In the genomic region with DNA sequence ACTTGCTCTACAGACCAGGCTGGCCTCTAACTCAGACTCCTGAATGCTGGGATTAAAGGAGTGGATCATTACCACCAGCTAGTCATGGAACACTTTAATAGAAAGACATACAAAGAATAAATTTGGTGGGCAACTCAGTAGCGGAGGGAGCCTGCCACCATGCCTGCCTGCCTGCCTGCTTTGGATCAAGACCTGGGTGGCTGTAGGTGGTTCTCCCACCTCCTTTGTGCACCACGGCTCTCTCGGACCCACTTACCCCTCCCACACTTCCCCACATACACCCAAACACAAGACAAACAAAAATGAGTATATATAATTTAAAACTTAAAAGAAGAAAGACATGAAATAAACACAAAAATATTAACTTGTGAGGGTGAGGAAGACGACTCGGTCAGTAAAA, we compare ENCODE assay signal across 26 mouse cellular contexts. TPM values are rescaled to one million over a fixed set of nuclear protein-coding genes. Genes with fewer than 3 reads are reported as not detected.
DNase-seq lines count a peak whose midpoint lies in the region; ATAC-seq and TF ChIP-seq lines count a peak whose summit lies in the region.
"Had no signal": no experiment of that assay in that cellular context is flagged by ENCODE, and none has a peak within 500 bp of the region (broad histone marks: within the 10 kb centered on the region; RNA-seq: fewer than 3 reads in every experiment).

No protein-coding gene starts in this region.

- TF ChIP-seq CTCF in heart, adult 2 months (IDR thresholded peaks at IDR 0.05), result no peak
- TF ChIP-seq CTCF in liver, postnatal 0 days (IDR thresholded peaks at IDR 0.05; ENCODE audit: low read depth), result no peak
- TF ChIP-seq CTCF in stomach, postnatal 0 days (IDR thresholded peaks at IDR 0.05; ENCODE audit: low read depth), result no peak

- no peak for TF ChIP-seq EP300 in heart, adult 2 months (IDR thresholded peaks at IDR 0.05; ENCODE audit: insufficient read depth, low read depth, low read length)
- no peak for TF ChIP-seq EP300 in liver, postnatal 0 days (IDR thresholded peaks at IDR 0.05; ENCODE audit: low read depth)
- no peak for TF ChIP-seq EP300 in stomach, postnatal 0 days (optimal IDR thresholded peaks at IDR 0.05)

- H3K27ac ChIP-seq in heart, adult 2 months, result no peak overlapping the region
- H3K27ac ChIP-seq in liver, embryonic 16.5 days (ENCODE audit: low read length), result 0 out of 2 replicates have a peak overlapping the region, but pooled peaks have one; percentile 9
- H3K27ac ChIP-seq in liver, embryonic 12.5 days, result no peak overlapping the region
- H3K27ac ChIP-seq in liver, postnatal 0 days (ENCODE audit: low read depth), result no peak overlapping the region
- H3K27ac ChIP-seq in stomach, postnatal 0 days (replicated peaks), result peak overlapping the region; percentile 81
- H3K27ac ChIP-seq: embryonic facial prominence, embryonic 12.5 days; embryonic facial prominence, embryonic 15.5 days; gastrocnemius, adult 2 months; heart, embryonic 10.5 days; heart, embryonic 13.5 days; hindbrain, embryonic 12.5 days; hindbrain, embryonic 15.5 days had no signal

- no peaks in the 10 kb centered on the region for H3K27me3 ChIP-seq in heart, adult 2 months (ENCODE audit: control insufficient read depth, insufficient read depth, low read length)
- H3K27me3 ChIP-seq in liver, embryonic 16.5 days (ENCODE audit: control insufficient read depth, insufficient read depth, low read depth, low read length), result no peaks in the 10 kb centered on the region
- no peaks in the 10 kb centered on the region for H3K27me3 ChIP-seq in liver, embryonic 12.5 days (replicated peaks)
- no peaks in the 10 kb centered on the region for H3K27me3 ChIP-seq in liver, postnatal 0 days (ENCODE audit: insufficient read depth, low read length)
- H3K27me3 ChIP-seq in stomach, postnatal 0 days (ENCODE audit: control insufficient read depth, insufficient read depth, low read length), result no peaks in the 10 kb centered on the region
- H3K27me3 ChIP-seq: embryonic facial prominence, embryonic 12.5 days; embryonic facial prominence, embryonic 15.5 days; heart, embryonic 13.5 days; hindbrain, embryonic 12.5 days; hindbrain, embryonic 15.5 days; Patski had no signal

- peaks cover 1% of the 10 kb centered on the region for H3K4me1 ChIP-seq in heart, adult 2 months (ENCODE audit: control insufficient read depth, insufficient read depth, low read length)
- no peaks in the 10 kb centered on the region; the same call in none of the 2 replicates for H3K4me1 ChIP-seq in liver, embryonic 16.5 days (ENCODE audit: control insufficient read depth, low read depth, low read length)
- peaks cover 22% of the 10 kb centered on the region for H3K4me1 ChIP-seq in liver, embryonic 12.5 days
- peaks cover 37% of the 10 kb centered on the region for H3K4me1 ChIP-seq in liver, postnatal 0 days (ENCODE audit: insufficient read depth)
- H3K4me1 ChIP-seq in stomach, postnatal 0 days (replicated peaks; ENCODE audit: control insufficient read depth, insufficient read depth), result no peaks in the 10 kb centered on the region
- H3K4me1 ChIP-seq: embryonic facial prominence, embryonic 12.5 days; hindbrain, embryonic 12.5 days; hindbrain, embryonic 15.5 days had no signal

- no peaks in the 10 kb centered on the region for H3K36me3 ChIP-seq in heart, adult 2 months (ENCODE audit: control insufficient read depth, insufficient read depth, low read length)
- H3K36me3 ChIP-seq in liver, embryonic 16.5 days (ENCODE audit: control insufficient read depth, insufficient read depth), result no peaks in the 10 kb centered on the region
- H3K36me3 ChIP-seq in liver, embryonic 12.5 days, result no peaks in the 10 kb centered on the region
- no peaks in the 10 kb centered on the region for H3K36me3 ChIP-seq in liver, postnatal 0 days (replicated peaks; ENCODE audit: insufficient read depth, low read length)
- H3K36me3 ChIP-seq in stomach, postnatal 0 days (ENCODE audit: control insufficient read depth, insufficient read depth, low read length), result no peaks in the 10 kb centered on the region
- H3K36me3 ChIP-seq: embryonic facial prominence, embryonic 12.5 days; embryonic facial prominence, embryonic 15.5 days; heart, embryonic 10.5 days; heart, embryonic 13.5 days; hindbrain, embryonic 12.5 days; hindbrain, embryonic 15.5 days had no signal

- H3K4me2 ChIP-seq in liver, embryonic 16.5 days (ENCODE audit: low read depth, low read length), result no peak overlapping the region
- no peak overlapping the region for H3K4me2 ChIP-seq in liver, embryonic 12.5 days
- H3K4me2 ChIP-seq in liver, postnatal 0 days (ENCODE audit: low read depth, low read length), result no peak overlapping the region
- no peak overlapping the region for H3K4me2 ChIP-seq in stomach, postnatal 0 days (replicated peaks; ENCODE audit: low read depth)
- H3K4me2 ChIP-seq: embryonic facial prominence, embryonic 12.5 days; embryonic facial prominence, embryonic 15.5 days; heart, embryonic 13.5 days; hindbrain, embryonic 12.5 days; hindbrain, embryonic 15.5 days had no signal

- no peak for TF ChIP-seq POLR2A in heart, adult 2 months (IDR thresholded peaks at IDR 0.05; ENCODE audit: insufficient read depth, low read depth, low read length)

- H3K79me2 ChIP-seq in heart, adult 2 months (replicated peaks; ENCODE audit: control insufficient read depth, insufficient read depth, low read length), result no peaks in the 10 kb centered on the region

- WGBS in heart, adult 2 months, result 92% methylated on average over 5 of the region's 5 CpGs
- 74% methylated on average over 5 of the region's 5 CpGs for WGBS in liver, embryonic 16.5 days (ENCODE audit: insufficient replicate concordance)
- WGBS in liver, embryonic 12.5 days (ENCODE audit: insufficient replicate concordance), result 77% methylated on average over 5 of the region's 5 CpGs
- WGBS in liver, postnatal 0 days (ENCODE audit: insufficient replicate concordance), result 87% methylated on average over 5 of the region's 5 CpGs
- WGBS in stomach, postnatal 0 days, result 80% methylated on average over 5 of the region's 5 CpGs

- H3K9me3 ChIP-seq in liver, embryonic 16.5 days (replicated peaks; ENCODE audit: control insufficient read depth, low read length), result no peaks in the 10 kb centered on the region
- no peaks in the 10 kb centered on the region for H3K9me3 ChIP-seq in liver, embryonic 12.5 days (replicated peaks)
- H3K9me3 ChIP-seq in liver, postnatal 0 days (ENCODE audit: low read length), result no peaks in the 10 kb centered on the region
- H3K9me3 ChIP-seq in stomach, postnatal 0 days (ENCODE audit: control insufficient read depth, low read length), result no peaks in the 10 kb centered on the region
- H3K9me3 ChIP-seq: embryonic facial prominence, embryonic 12.5 days; embryonic facial prominence, embryonic 15.5 days; heart, embryonic 10.5 days; heart, embryonic 13.5 days; hindbrain, embryonic 12.5 days; hindbrain, embryonic 15.5 days had no signal

- peak; percentile 84 for DNase-seq in heart, adult 11 months
- no peak for DNase-seq in heart, adult 2 months
- DNase-seq in liver, postnatal 0 days, result peak; percentile 6
- no peak for DNase-seq in stomach, postnatal 0 days (ENCODE audit: low spot score)
- no peak for DNase-seq in left cerebral cortex, postnatal 10 days (ENCODE audit: extremely low spot score in 1 of 2, low spot score in 2 of 2)
- DNase-seq: adrenal gland, postnatal 10 days; adrenal gland, postnatal 36 days; cerebellum, adult 2 months; cerebellum, adult 9-11 months; cerebellum, postnatal 25 days; forebrain, postnatal 0 days; gastrocnemius, adult 2 months; gastrocnemius, postnatal 14 days; heart, adult 18-20 months; heart, postnatal 14 days; heart, postnatal 4 days had no signal

- ATAC-seq in liver, embryonic 16.5 days (ENCODE audit: low read depth), result no peak
- ATAC-seq in liver, embryonic 12.5 days, result no peak
- ATAC-seq in liver, postnatal 0 days, result no peak
- ATAC-seq in stomach, postnatal 0 days (ENCODE audit: low FRiP score, low TSS enrichment), result no peak
- ATAC-seq: forebrain, embryonic 14.5 days; forebrain, postnatal 0 days; Patski had no signal

- no peak overlapping the region for H3K4me3 ChIP-seq in heart, adult 2 months
- no peak overlapping the region for H3K4me3 ChIP-seq in liver, embryonic 16.5 days (ENCODE audit: low read depth, low read length)
- H3K4me3 ChIP-seq in liver, embryonic 12.5 days, result no peak overlapping the region
- H3K4me3 ChIP-seq in liver, postnatal 0 days (ENCODE audit: low read depth, low read length), result no peak overlapping the region
- H3K4me3 ChIP-seq in stomach, postnatal 0 days (ENCODE audit: low read depth, low read length), result no peak overlapping the region
- H3K4me3 ChIP-seq: embryonic facial prominence, embryonic 12.5 days; embryonic facial prominence, embryonic 15.5 days; gastrocnemius, adult 2 months; heart, embryonic 10.5 days; heart, embryonic 13.5 days; hindbrain, embryonic 12.5 days; hindbrain, embryonic 15.5 days had no signal

- no peak overlapping the region for H3K9ac ChIP-seq in heart, adult 2 months (ENCODE audit: low read depth, low read length)
- no peak overlapping the region for H3K9ac ChIP-seq in liver, embryonic 16.5 days (ENCODE audit: low read depth, low read length)
- H3K9ac ChIP-seq in liver, embryonic 12.5 days, result no peak overlapping the region
- no peak overlapping the region for H3K9ac ChIP-seq in liver, postnatal 0 days (replicated peaks)
- H3K9ac ChIP-seq in stomach, postnatal 0 days (ENCODE audit: low read length), result no peak overlapping the region
- H3K9ac ChIP-seq: embryonic facial prominence, embryonic 12.5 days; embryonic facial prominence, embryonic 15.5 days; forebrain, postnatal 0 days; heart, embryonic 13.5 days; hindbrain, embryonic 12.5 days; hindbrain, embryonic 15.5 days had no signal

- intact Hi-C loops in heart, adult 2 months (cut with DNase I), result no loop called here
- intact Hi-C loops in left cerebral cortex, postnatal 10 days (cut with DNase I), result no loop called here

RNA-seq across cellular contexts. Expression of gene Susd1, which starts 18.7 kb away (rescaled TPM):
- 1 to 10 TPM; 1.5 to 1.6 TPM for total RNA-seq in heart, adult 2 months (2021)
- polyA plus RNA-seq in heart, adult 2 months (2012; rRNA removed), result 2.3 and 3.4 TPM in 2 replicates
- 10.6 and 11.2 TPM in 2 replicates for polyA plus RNA-seq in liver, embryonic 16.5 days (2015; fragmentation: Nextera tagmentation; extraction: Ambion mirVana)
- polyA plus RNA-seq in liver, embryonic 12.5 days (2016; fragmentation: Nextera tagmentation; extraction: Ambion mirVana), result 16.1 and 16.2 TPM in 2 replicates
- polyA plus RNA-seq in liver, postnatal 0 days (2015; fragmentation: Nextera tagmentation; extraction: Ambion mirVana), result 7.2 and 7.4 TPM in 2 replicates
- polyA plus RNA-seq in stomach, postnatal 0 days (2015; fragmentation: Nextera tagmentation; extraction: Ambion mirVana), result 3.2 and 3.4 TPM in 2 replicates
- total RNA-seq in left cerebral cortex, postnatal 10 days (2021), result 1 to 10 TPM; 8.6 to 9.8 TPM

Comparison
In these comparisons a context has a peak if more than half of its experiments do, and no peak if none do; other contexts are left out.
1. DNase-seq: peak in heart, adult 11 months (single experiment) and liver, postnatal 0 days (single experiment); none in heart, adult 2 months (0 of 2), stomach, postnatal 0 days (single experiment) and left cerebral cortex, postnatal 10 days (0 of 2).
2. H3K27ac ChIP-seq: peak in liver, embryonic 16.5 days (single experiment) and stomach, postnatal 0 days (single experiment); none in heart, adult 2 months (single experiment), liver, embryonic 12.5 days (single experiment) and liver, postnatal 0 days (single experiment).